Mouse (Mus musculus) embryonic fibroblast, embryonic 13.5 days (primary cell): ENCODE measurements around the gene Mprip.

Experiments
- CTCF ChIP-seq: IDR thresholded peaks from 2 replicates; pipeline ENCODE4 v1.5.1; 2011; ENCODE audit warnings: mild to moderate bottlenecking, control low read depth, low read length, moderate library complexity, borderline replicate concordance; ENCODE audit not compliant: insufficient read depth
- POLR2A ChIP-seq: IDR thresholded peaks from 2 replicates; pipeline ENCODE4 v1.6.1; 2011; ENCODE audit warnings: low read depth, mild to moderate bottlenecking, control low read depth, low read length, moderate library complexity

DNA sequence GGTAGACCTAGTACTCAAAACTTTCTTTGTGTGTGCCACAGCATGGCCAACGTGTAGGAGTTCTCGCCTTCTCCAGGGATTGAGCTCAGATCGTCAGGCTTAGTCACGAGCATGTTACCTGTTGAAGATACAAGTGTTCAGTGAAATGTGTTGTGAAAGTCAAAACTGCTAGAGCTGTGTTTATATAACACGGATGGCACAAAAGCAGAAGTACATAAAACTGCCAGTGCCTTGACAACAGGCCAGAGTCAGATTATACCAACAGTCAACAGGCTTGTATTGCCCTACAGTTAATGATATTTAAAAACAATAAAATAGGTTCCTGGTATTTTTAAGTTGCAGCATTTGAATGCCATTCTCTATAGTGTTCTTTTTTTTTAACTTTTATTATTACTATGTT is 84.7 kb downstream of the Mprip start:
- no peak for TF ChIP-seq POLR2A
- no peak for TF ChIP-seq CTCF
